Mouse (Mus musculus) lung, postnatal 25 days (tissue): Measurements from ENCODE around the gene Fam228b.
A peak's percentile ranks its signal among the peaks of the same experiment; 100 is the strongest.
"Not testable (repeated sequence)": the region's sequence is repeated elsewhere in the genome, so short reads cannot be mapped to it uniquely, and the experiment has no call there.

ENCODE experiments used
- DNase-seq: peaks from one replicate; pipeline ENCODE4 v3.0.0; 2022; ENCODE audit warnings: low spot score

Gene Fam228b

GRCm38 (mm10) chr12:4768492-4769332 lies at the start of gene Fam228b, which contains the start of gene Pfn4:
Gene Fam228b (minus strand): TSS chr12:4769267.
Gene Pfn4 (plus strand): TSS chr12:4769022.
- DNase-seq = peak; percentile 96

DNA sequence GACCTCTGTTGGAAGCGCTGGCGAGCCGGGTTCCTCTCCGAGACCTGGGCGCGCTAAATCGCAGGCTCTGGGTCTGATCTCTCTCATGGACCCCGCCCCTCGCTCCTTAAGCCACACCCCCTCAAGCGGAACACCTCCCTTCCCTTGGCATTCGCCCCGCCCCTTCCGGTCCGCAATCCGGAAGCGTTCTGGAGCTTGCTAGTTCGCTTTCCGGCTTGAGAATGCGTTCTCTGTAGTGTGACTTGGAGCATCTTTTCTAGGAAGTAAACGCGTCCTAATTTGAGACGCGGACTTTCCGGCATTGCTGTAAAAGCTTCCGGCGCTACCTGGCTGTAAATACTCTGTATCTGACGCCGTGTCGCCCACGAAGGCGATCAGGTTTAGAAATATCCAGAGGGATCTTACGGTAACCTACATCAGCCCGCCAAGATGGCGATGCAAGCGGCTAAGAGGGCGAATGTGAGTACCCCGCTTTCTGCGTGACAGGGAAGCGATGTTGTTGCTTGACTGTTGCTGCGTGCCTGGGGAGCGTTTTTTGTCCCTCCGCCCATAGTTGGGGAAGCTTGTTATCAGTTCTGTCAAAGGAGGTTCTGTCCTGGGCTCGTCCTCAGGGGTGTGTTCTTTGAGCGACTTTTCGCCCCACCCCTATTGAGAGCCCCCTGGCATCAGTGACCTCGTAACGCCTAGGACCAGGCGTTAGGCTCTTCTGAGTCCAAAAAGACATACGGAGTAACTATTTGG lies 48.5 kb upstream of the Fam228b start, which contains the start of gene Sf3b6:
Gene Sf3b6, plus strand, starts transcription at position 184 of the 741 bp plus-strand sequence.
- DNase-seq = peak; percentile 98

GRCm38 (mm10) chr12:4816680-4817360 lies 47.8 kb upstream of the Fam228b start:
- no peak for DNase-seq

- DNase-seq = no peak
Observed at GRCm38 (mm10) chr12:4813636-4814035, 44.6 kb upstream of the Fam228b start.

GRCm38 (mm10) chr12:4811705-4812104 lies 42.6 kb upstream of the Fam228b start:
- DNase-seq = no peak

DNA sequence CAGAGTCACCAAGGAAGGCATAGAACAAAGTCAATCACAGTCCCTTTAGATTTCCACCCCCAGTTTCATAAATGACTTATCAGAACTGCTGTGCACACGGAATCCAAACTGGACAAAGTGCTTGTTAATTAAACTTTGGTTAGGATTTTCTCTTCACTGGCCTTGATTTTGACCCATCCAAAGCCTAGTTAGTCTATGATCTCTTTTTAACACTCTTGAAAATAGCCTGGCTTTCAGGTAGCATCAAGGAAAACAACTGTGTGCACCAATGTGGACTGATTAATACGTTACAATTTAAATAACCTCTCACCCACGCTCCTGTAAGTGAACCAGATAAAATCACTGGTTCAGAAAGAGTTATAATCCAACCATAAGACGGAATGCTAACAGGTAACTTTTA lies 42.0 kb upstream of the Fam228b start:
- DNase-seq = no peak

- DNase-seq = not testable (repeated sequence)
Observed at GRCm38 (mm10) chr12:4797471-4797870, 28.4 kb upstream of the Fam228b start.

DNA sequence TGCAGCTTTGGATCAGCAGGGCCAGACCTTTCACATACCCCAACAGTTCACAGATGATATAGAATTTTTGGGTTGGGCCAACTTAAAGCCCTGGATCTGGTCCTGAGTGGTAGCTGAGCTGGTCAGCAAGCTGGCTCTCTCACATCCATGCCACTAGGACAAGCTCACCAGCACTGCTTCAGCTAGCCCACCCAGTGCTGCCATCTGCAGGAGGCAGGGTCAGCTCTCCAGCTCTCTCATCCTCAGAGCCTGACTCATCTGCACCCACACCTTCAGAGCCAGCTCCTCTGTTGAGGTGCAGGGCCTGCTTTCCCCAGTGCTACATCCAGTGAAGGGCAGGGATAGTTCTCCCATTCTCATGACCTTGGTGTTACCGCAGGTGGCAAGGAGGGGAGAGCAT lies 24.7 kb upstream of the Fam228b start:
- no peak for DNase-seq

GRCm38 (mm10) chr12:4788128-4788527 lies 19.1 kb upstream of the Fam228b start:
- not testable (repeated sequence) for DNase-seq

DNA sequence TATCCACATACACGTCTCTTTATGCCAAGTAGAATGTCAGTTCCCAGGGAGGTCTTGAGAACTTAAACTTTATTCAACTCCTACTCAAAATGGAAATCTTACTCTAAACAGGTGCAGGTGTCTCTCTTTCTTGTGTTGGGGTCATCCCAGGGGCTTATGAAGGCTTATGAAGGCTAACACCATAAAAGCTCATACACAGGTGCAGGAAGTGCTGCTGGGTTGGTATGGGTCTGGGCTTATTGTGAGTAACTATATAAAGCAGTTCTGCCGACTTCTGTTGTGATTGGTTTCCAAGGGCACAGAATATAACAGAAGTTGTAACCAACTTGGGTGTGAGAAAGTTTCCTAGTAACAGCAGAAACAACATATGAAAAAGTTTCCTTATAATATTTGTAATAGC lies 15.4 kb upstream of the Fam228b start:
- DNase-seq = no peak

GRCm38 (mm10) chr12:4783598-4783997 lies 14.5 kb upstream of the Fam228b start:
- no peak for DNase-seq

DNA sequence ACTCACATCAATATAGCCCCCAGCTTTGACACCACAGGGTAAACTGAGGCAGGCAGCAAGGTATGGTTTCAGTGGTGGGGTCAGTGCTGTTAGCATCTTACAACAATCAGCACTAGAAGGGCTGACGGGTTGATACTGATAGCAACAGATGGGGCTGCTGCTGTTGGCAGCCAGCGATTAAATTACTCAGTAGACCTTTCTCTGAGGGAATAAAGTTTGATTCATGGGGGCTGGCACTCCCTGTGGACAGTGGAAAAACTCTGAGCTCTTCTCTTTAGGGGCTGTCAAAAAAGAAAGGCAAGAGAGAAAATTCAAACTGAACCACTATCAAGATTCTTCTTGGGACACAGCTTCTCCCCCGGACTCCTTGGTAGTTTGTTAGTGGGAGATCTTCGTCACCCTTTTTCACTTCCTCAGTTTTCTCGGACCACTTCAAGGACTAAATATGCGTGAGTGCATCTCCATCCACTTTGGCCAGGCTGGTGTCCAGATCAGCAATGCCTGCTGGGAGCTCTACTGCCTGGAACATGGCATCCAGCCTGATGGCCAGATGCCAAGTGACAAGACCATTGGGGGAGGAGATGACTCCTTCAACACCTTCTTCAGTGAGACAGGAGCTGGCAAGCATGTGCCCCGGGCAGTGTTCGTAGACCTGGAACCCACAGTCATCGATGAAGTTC lies 12.8 kb upstream of the Fam228b start:
- not testable (repeated sequence) for DNase-seq

- no peak for DNase-seq
Observed at GRCm38 (mm10) chr12:4781270-4781669, 12.2 kb upstream of the Fam228b start.

- DNase-seq = no peak
Observed at GRCm38 (mm10) chr12:4780245-4780644, 11.2 kb upstream of the Fam228b start.

DNA sequence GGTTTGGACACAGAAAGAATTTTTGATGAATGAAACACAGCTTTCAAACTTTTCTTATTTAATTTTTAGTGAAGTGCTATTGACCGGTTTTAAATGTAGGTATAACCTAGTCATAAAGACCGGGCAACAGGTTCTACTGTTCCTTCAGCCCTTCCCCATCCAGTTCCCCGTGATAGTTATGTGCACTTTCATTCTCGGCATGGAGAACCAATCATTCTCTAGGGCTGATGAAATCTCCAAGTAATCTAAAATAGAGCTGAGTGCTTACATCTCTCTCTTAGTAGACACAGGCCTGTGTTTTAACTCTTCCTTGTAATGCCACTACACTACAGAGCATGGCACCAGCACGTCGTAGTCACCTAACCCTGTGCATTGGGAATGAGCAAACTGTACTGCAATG lies 8.7 kb upstream of the Fam228b start:
- DNase-seq = no peak

DNA sequence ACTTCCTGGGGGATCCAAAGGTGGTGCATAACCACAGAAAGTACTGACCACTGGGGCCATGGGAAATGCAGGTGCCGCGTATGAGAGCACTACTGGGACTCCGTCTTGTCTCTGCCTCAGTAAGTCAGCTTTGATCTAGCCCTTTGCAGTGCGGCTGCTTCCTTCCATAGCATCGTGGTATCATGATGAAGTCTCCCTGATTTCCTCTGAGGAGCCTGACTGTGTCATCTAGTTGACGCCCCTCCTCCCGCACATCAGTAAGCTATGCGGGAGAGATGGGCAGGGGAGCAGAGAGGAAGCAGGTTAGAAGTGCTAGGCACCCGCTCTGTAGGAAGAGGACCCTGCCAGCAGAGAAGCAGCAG lies 6.5 kb upstream of the Fam228b start:
- no peak for DNase-seq

DNA sequence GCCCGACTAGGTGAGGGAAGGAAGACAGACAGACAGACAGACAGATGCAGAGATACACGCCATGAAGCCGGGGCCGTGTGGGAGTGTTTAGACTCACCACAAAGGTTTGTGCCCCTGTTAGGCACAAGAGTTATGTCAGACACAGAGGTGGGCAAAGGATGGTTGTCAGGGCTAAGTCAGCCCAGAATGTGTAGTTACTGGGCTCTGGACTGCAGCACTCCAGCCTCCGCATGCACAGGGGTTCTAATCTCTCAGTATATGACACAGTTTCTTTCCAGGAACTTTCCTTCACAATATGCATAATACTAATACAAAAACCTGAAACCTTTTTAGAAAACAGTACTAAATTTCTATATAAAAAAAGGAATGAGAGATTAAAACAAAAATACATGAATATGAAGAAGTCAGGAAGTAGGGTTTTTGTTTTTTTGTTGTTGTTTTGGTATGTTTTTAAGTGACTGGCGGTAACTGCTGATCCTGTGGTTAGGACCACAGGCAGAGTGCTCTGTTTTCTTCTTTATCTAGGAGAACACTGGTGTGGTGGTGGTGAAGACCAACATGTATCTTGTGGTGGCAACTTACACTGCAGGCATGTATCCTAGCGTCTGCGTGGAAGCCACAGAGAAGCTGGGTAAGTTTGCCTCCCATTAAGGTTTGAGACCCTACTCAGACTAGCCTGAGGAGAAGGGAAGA lies 6.0 kb upstream of the Fam228b start:
- no peak for DNase-seq

DNA sequence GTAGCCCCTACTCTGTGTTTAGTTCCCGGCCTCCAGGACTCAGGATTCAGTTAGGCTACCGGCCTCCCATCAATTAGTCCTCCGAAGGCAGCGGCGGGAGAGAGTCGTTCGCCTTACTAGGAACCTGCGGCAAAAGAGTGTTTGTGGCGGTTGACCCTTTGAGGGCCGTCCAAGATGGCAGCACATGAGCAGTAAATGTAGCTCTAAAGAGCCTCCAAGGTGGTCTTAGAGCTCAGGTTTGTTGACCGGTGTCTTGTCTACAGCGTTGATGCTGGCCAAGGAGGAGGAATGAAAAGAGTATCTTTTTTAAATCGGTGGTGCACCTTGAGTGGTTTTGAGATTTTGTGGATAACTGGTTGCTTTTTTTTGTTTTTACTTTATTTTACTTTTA lies 261 bp upstream of the Fam228b start:
- DNase-seq = no peak

DNA sequence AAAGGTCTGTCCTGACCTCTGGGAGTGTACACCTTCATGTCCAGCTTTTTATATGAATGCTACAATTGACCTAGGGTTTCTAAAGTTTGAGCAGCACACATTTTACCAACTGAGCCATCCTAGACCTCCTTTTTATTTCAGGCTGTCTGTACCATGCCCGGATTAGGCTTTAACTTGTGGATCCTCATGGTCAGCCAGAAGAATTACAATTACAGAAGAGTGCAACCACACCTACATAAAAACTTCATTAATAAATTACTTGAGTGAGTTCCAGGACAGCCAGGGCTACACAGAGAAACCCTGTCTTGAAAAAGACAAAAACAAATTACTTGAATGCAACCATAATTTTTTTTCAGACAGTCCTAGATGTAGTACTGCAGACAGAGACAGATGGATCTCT lies 12.0 kb downstream of the Fam228b start:
- DNase-seq = no peak

GRCm38 (mm10) chr12:4754451-4754850 lies 14.6 kb downstream of the Fam228b start:
- DNase-seq = not testable (repeated sequence)

- no peak for DNase-seq
Observed at GRCm38 (mm10) chr12:4744486-4744885, 24.6 kb downstream of the Fam228b start.
